Mouse (Mus musculus) heart, postnatal 4 days (tissue): ENCODE results near the gene 1600002K03Rik. TPM values are rescaled to one million over a fixed set of nuclear protein-coding genes. Genes with fewer than 3 reads are reported as not detected.
"Not testable (repeated sequence)": the region's sequence is repeated elsewhere in the genome, so short reads cannot be mapped to it uniquely, and the experiment has no call there.

ENCODE experiments used
- DNase-seq: peaks from one replicate; pipeline ENCODE4 v3.0.0; 2021
- total RNA-seq, 2 experiments: library from RNA; stranded (reverse); gene quantifications; 2 replicates each; pipeline ENCODE4 v1.2.3; 2021

The 1600002K03Rik gene
- total RNA-seq, 2 experiments from 2014 or later: 1.9 to 4.9 TPM

DNA sequence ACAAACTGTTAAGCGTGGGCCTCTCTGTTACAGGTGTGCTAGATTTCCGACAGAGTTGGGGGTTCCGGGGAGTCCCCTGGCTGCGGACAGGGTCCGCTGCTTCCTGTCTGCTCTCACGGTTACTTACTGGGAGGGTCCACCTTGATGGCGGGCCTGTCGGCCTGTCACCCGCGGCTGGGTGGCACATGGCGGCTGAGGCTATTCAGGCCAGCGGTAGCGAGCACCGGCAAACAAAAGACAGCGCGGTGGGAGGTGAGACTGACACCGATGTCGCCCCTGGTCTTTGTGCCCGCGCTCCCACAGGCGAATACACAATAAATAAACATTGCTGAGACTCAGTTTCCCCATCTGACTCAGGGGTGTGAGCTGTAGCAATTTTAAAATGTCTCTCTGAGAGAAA lies 17.3 kb downstream of the 1600002K03Rik start:
- DNase-seq: no peak

DNA sequence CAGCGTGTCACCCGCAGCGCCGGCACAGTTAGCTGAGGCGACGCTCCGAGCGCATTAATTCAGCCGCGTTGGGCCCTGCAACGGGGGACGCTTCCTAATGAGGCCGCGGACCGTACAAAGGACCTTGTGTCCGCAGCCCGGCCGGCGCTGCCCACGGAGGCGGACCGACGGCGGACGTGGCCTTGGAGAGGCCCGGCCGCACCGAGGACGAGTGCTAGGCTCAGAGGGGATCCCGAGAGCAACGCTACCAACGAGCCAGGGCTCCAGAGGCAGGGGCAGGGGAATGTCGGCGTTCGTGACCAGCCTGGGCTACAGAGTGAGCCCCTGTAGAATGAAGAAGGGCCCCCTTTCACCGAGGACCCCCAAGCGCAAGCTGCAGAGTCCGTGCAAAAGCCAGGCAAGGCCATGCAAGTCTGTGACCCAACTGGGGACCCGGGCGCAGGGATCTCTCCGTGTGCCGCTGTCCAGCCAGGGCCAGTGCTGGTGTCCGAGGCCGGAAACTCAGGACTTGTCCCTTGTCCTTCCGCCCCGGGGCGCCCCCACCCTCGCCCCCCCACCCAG lies 17.8 kb downstream of the 1600002K03Rik start:
- peak; percentile 54 for DNase-seq

DNA sequence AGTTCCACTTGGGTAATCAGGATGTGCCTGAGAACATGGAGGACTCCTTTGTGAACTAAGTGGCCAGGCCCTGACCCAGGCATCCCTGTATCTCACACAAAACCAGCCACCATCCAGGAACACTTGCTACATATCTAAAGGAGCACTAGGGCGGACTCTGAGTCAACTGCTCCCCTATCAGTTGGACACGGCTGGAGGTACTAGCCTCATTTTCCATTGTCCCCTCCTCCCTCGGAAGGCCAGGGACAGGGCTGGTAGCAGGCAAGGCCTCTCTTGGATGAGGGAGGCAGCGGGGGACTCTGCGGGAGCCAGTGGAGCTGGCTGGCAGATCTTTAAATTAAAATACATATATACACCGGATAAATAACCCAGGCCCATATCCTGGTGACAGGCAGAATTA lies 21.2 kb downstream of the 1600002K03Rik start:
- DNase-seq: no peak

DNA sequence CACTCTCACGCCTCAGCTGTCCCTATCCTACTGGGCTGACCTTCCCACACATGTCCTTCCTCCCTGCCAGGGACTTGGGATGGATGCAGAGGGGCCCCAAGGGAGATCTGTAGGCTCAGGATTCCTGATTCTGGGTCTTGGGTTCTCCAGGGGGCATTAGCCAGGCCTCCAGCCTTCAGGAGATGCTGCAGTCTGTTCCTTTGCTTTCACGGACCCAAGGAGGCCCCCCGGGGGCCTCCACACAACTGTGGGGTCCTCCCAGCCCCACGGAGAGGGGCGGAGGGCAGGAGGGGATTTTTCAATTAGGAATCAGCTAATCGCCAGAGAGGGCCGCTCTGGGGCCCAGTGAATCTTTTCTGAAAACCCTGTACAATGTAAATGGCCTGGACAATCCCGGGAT lies 21.7 kb downstream of the 1600002K03Rik start:
- no peak for DNase-seq

DNA sequence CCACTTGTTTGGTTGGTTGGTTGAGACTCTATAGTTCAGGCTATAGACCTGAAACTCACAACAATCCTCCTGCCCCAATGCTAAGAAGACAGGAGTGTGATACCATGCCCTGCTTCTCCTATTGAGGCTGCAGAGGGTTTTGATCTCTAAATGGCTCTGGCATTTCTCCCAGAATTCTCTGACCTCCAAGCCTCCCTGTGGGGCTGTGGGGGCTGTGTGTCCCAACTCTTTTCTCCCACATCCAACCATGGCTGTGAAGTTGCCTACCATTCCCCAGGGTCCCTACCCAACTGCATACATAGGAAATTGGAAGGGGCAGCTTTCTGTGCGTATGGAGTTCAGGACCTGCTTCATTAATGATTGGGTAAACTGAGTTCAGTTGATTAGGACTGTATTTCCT lies 23.4 kb downstream of the 1600002K03Rik start:
- no peak for DNase-seq

DNA sequence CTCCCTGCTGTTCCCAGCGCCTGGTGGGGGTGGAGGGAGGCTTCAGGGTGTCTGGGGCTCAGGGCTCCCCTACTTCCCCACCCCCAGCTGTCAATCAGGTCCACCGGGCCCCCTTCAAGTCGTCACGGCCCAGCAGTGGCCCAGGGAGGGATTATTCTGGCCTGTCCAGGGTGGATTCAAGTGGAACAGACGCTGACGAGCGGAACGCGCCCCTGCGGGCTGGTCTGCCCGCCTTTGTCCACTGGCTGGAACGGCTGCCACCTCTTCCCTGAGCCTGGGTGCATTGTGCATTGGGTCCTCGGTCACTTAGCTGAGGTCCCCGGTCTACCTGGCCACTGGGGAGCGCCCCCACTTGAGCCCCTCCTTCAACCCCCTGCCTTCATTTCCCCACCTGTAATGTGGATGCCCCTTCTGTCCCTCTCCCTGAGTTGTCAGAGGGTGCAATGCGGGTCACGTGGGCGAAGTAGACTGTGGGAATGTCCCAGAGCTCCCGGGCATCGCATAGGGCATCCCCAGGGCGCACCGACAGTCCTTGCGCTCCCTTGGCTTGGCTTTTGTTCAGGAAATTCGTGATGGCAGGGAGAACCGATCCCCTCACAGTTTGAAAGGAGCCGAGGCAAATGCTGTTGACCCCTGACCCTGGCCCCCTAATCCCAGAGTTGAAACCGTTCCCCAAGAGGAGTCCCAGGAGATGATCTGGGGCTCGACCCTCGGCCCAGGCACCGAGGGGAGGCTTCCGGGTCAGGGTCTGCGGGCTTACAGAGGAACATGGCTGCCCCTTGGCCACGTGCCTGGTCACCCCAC lies 24.2 kb downstream of the 1600002K03Rik start:
- no peak for DNase-seq

DNA sequence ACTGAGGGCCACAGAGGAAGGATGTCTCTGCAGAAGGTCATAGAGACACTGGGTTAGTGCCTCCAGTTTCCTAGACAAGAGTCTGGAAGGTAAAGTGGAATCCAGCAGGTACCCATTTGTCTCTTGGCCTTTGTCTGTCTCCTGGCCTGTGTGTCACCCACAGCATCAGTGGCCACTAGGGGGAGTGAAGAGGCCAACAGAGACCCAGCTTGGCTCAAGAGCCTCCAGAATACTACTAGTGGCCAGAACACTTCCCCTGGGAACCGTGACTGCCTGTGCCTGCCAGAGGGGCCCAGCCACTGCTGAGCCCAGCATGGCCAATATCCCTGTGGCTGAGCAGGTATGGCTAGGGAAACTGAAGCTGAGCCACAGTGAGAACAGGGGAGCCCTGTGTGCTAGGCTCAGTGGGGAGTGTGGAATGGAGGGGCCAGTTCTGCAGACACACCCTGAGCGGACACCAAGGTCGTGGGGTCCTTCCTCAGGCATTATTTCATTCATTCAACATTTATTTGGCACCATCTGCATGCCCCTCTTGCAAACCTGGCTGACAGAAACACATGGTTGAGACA lies 26.8 kb downstream of the 1600002K03Rik start:
- DNase-seq: peak; percentile 90

DNA sequence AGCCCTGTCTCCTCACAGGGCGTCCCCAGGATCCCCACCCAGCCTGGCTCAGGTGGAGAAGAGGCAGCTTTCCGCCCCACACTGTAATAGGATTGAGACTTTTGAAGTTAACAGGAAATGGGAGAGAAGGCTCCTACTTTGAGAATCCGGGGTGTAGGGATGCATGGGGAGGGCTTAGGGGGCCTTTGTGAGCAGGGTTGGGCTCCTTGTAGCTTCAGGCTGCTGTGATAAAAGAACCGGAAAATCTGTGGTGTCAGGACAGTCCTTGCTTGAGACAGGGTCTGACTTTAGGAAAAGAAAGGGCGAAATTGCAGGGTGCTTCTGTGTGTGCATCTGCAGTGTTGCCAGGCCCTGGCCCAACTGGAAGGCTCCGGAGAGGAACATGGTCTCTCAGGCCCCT lies 27.7 kb downstream of the 1600002K03Rik start:
- no peak for DNase-seq

DNA sequence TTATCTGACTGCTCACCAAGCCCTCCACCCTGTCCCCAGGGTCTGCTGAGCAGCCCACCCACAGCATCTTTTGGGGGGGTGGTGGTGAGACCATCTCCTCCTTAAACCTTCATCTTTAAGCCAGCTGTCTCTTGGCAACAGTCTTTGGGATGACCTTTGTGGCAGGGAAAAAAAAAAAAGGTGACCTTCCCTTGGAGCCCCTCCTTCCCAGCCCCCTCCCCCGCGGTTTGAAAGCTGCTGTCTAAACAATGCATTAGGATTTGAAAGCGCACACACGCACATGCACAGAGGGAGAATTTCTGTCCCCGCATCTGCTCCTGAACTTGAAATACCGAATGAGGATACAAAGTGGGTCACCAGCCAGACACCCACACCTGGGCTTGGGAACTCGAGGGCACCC lies 31.3 kb downstream of the 1600002K03Rik start:
- DNase-seq: no peak

DNA sequence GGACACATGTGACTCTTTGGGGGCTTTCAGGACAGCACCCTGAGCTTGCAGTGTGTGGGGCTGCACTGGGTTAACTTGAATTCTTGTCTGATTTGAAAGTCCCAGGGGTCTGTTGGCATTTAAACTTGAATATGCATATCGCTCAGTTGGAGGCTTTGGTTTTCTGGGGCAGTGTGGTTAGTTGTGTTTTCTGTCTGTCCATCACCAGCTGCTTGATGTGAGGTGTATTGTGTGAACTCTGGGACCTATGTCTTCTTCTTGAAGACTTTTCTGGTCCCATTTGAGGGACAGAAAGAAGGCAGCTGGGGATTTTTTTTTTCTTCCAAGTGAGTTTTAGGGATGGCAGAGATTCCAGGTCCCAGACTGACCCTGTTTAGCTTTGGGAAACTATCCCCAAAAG lies 34.5 kb downstream of the 1600002K03Rik start:
- no peak for DNase-seq

DNA sequence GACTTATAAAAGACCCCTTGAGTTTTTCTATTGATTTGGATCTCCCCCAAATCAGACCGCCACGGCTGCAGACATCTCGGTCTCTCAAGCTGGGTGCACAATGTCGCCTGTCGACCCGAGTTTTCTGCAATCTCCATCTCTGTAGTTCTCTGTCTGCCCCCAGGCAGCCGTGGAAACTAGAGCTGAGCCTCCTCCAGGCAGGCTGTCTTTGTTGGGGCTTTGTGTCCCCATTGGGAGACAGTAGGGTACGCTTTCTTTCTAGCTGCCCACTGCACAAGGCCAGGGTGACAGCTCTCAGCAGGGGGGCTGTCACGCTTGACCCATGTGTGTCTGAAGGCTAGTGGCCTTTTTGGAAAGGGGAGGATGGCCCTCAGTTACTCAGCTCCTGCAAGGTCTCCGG lies 34.9 kb downstream of the 1600002K03Rik start:
- DNase-seq: no peak

DNA sequence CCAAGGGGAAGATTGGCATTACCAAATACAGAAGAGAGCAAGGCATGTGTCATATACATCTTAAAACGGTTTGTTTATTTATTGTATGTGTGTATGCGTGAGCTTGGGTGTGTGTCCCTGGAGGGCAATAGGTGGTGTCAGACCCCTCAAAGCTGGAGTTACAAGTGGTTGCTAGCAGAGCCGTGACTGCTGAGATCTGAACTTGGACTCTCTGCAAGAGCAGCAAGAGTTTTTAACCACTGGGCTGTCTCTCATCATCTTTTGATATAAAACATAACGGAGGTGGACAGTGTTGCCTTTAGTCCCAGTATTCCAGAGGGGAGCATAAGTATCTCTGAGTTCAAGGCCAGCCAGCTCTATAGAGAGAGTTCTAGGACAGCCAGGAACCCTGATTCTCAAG lies 35.5 kb downstream of the 1600002K03Rik start:
- DNase-seq: no peak

DNA sequence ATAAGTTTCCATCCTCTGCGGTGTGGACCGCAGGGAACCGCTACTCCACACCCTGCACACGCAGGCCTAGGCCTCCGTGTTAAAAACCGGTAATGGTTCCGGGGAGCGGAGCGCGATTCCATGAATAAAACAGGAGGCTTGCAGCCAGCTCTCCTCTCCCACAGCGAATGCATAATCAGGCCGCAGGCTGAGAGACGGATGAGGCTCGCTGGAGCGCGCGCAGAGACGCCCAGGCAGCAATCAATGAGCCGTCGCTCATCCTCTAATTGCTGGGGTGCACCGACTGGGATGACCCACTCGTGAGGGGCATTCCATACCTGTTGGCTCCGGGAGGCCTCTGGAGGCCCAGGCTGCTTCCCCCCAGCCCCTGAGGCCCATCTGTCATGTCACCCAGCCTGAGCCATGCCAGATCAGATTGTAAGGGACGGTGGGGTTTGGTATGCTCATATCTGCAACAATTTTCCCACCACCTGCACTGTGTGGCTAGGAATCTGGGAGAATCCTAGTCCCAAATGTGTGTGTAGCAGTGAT lies 36.2 kb downstream of the 1600002K03Rik start:
- no peak for DNase-seq

DNA sequence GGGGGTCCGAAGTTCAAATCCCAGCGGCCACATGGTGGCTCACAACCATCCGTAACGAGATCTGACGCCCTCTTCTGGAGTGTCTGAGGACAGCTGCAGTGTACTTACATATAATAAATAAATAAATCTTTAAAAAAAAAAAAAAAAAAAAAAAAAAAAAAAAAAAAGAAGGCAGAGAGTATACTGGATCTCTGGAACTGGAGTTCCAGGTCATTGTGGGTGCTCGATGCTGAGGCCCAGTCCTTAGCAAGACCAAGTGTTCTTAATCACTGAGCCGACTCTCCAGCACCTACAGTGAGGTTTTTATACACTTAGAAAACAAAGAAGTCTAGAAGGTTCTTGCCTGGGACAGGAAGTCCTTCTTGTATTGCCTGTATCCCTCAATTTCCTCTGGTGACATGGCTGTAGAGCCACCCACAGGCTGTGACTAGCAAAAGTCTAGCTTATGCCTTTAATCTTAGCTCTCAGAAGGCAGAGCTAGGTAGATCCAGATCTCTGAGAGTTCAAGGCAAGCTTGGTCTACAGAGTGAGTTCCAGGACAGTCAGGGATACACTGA lies 38.9 kb downstream of the 1600002K03Rik start:
- not testable (repeated sequence) for DNase-seq

DNA sequence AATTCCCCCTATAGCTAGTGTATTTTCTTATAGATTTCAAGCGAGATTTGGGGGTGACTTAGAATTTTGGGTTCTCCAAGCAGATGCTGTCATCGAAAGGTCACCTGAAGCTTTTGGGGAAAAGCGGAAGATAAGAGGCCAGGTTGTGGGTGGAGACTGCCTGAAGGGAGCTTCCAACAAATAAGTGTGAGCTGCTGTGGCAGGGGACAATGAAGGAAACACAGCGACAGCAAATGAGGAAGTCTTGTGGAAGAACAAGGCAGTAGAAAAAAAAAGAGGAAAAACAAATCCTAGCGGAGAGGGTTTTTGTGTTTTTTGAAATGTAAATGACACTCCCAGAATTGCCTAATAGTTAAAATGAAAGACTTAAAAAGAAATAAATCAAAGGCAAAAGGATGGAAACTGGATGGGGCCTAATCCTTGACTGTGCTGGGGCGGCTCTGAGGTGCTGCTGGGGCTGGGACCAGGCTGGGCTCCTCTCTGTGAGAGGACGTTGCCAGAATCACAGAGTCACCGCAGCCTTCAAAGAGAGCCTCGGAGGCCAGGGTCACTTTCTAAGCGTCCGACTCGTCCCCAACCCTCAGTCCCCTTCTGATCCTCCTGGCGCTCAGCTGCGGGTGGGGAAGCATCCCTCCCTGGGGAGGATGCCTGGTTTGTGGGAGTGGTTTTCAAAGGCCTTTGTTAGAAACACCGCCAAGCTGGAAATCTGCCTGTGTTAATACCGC lies 42.5 kb downstream of the 1600002K03Rik start:
- DNase-seq: no peak

DNA sequence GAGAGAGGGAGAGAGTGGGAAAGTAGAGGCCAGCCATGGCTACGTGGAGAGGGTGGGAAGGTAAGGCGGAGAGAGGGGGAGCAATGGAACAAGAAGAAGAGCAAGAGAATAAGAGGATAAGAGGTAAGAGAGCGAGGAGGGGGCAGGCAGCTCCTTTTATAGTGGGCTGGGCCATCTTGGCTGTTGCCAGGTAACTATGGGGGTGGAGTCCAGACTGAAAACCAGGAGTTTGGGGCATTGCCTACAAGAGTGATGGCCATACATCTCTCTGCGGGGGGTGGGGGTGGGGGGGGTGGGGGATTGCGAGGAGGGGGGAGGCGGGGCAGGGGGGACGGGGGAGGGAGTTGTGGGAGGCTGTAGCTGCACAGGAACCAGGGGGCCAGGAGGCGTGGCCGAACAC lies 47.9 kb downstream of the 1600002K03Rik start:
- DNase-seq: no peak

DNA sequence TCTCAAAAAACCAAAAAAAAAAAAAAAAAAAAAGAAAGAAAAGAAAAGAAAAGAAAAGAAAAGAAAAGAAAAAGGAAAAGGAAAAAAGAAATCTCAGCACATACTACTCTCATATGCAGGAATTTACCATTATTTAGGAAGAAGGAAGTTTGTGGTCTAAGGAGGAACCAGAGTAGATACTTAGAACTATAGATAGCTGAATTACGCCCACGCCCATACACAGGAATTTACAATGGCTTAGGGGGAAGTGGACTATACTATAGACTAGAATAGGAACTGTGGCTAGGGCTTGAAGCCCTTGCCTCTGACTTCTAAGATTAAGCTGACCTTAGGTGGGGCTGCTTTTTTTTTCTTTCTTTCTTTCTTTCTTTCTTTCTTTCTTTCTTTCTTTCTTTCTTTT lies 50.4 kb downstream of the 1600002K03Rik start:
- DNase-seq: not testable (repeated sequence)

Other genes starting within 250 kb of the 1600002K03Rik start
- gene Arid3a, start 245.9 kb upstream of the 1600002K03Rik start, total RNA-seq: 1 to 10 TPM; 4.2 to 4.3 TPM
- 10 to 100 TPM; 25.5 to 28.5 TPM for gene Wdr18, start 212.8 kb upstream of the 1600002K03Rik start, total RNA-seq
- under 1 TPM in 1 of 2 experiments, not detected in 1; 0.21 TPM for gene Grin3b, start 202.2 kb upstream of the 1600002K03Rik start, total RNA-seq
- 100 to 1,000 TPM; 117 to 120 TPM for gene Tmem259, start 188.6 kb upstream of the 1600002K03Rik start, total RNA-seq
- 100 to 1,000 TPM; 109 to 113 TPM for gene Cnn2, start 184.4 kb upstream of the 1600002K03Rik start, total RNA-seq
- gene Abca7, start 176.4 kb upstream of the 1600002K03Rik start, total RNA-seq: 1 to 10 TPM; 6.9 to 8.1 TPM
- 1 to 10 TPM; 4.0 to 4.1 TPM for gene Arhgap45, start 156.3 kb upstream of the 1600002K03Rik start, total RNA-seq
- gene Polr2e, start 133.1 kb upstream of the 1600002K03Rik start, total RNA-seq: 10 to 100 TPM; 66.6 to 70.7 TPM
- 100 to 1,000 TPM; 450 to 489 TPM for gene Gpx4, start 125.8 kb upstream of the 1600002K03Rik start, total RNA-seq
- 10 to 100 TPM; 19.0 to 19.4 TPM for gene Sbno2, start 67.4 kb upstream of the 1600002K03Rik start, total RNA-seq
- 10 to 100 TPM; 98.7 to 99.9 TPM for gene Stk11, start 57.1 kb upstream of the 1600002K03Rik start, total RNA-seq
- gene Atp5d, start 34.3 kb upstream of the 1600002K03Rik start, total RNA-seq: 1,000 to 10,000 TPM in 1 of 2 experiments, 100 to 1,000 TPM in 1; 966 to 1,003 TPM
- gene Cbarp, start 32.1 kb upstream of the 1600002K03Rik start, total RNA-seq: 1 to 10 TPM; 3.7 to 5.1 TPM
- gene Midn, start 24.7 kb upstream of the 1600002K03Rik start, total RNA-seq: 100 to 1,000 TPM; 145 to 163 TPM
- gene Cirbp, start 7.0 kb upstream of the 1600002K03Rik start, total RNA-seq: 100 to 1,000 TPM; 163 to 193 TPM
- 1 to 10 TPM; 2.8 to 2.9 TPM for gene Efna2, start 6.5 kb downstream of the 1600002K03Rik start, total RNA-seq
- gene Mum1, start 53.5 kb downstream of the 1600002K03Rik start, total RNA-seq: 10 to 100 TPM; 22.8 to 26.7 TPM
- 100 to 1,000 TPM; 480 to 520 TPM for gene Ndufs7, start 76.2 kb downstream of the 1600002K03Rik start, total RNA-seq
- gene Gamt, start 88.1 kb downstream of the 1600002K03Rik start, total RNA-seq: 10 to 100 TPM; 18.5 to 23.4 TPM
- 100 to 1,000 TPM; 131 to 140 TPM for gene Dazap1, start 88.5 kb downstream of the 1600002K03Rik start, total RNA-seq
- gene Rps15, start 119.5 kb downstream of the 1600002K03Rik start, total RNA-seq: 1,000 to 10,000 TPM in 1 of 2 experiments, 100 to 1,000 TPM in 1; 949 to 1,003 TPM
- 1 to 10 TPM; 6.0 to 6.2 TPM for gene Apc2, start 123.0 kb downstream of the 1600002K03Rik start, total RNA-seq
- gene 2310011J03Rik, start 147.6 kb downstream of the 1600002K03Rik start, total RNA-seq: 10 to 100 TPM; 16.9 TPM
- gene Pcsk4, start 156.6 kb downstream of the 1600002K03Rik start, total RNA-seq: 1 to 10 TPM; 1.3 to 2.0 TPM
- gene Reep6, start 157.0 kb downstream of the 1600002K03Rik start, total RNA-seq: 1 to 10 TPM; 1.6 to 1.8 TPM
- 10 to 100 TPM; 32.8 to 34.2 TPM for gene Adamtsl5, start 175.5 kb downstream of the 1600002K03Rik start, total RNA-seq
- not detected for gene Plk5, start 183.5 kb downstream of the 1600002K03Rik start, total RNA-seq
- 10 to 100 TPM; 20.2 to 22.2 TPM for gene Mex3d, start 214.7 kb downstream of the 1600002K03Rik start, total RNA-seq
- 100 to 1,000 TPM; 137 to 140 TPM for gene Mbd3, start 226.6 kb downstream of the 1600002K03Rik start, total RNA-seq
- 1,000 to 10,000 TPM; 1,257 to 1,372 TPM for gene Uqcr11, start 233.9 kb downstream of the 1600002K03Rik start, total RNA-seq